In the genomic region with DNA sequence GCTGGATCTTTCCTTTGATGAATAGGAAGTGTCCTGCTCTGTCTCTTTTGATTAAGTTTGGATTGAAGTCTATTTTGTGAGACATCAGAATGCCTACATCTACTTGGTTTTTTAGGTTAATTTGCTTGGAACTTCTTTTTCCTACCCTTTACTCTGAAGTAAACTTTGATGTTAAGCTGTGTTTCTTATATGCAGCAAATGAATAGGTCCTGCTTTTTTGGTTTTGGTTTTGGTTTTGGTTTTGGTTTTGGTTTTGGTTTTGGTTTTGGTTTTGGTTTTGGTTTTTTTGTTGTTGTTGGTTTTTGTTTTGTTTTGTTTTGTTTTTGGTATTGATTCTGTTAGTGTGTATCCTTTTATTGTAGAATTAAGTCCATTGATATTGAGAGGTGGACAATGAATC, we compare ENCODE assay signal across 28 mouse cellular contexts.
"Had no signal": no experiment of that assay in that cellular context is flagged by ENCODE, and none has a peak within 500 bp of the region (broad histone marks: within the 10 kb centered on the region; RNA-seq: fewer than 3 reads in every experiment).

No protein-coding gene starts in this region.

- ATAC-seq: hindbrain, postnatal 0 days; intestine, embryonic 16.5 days had no signal

- H3K4me2 ChIP-seq: heart, embryonic 11.5 days; heart, embryonic 13.5 days; heart, embryonic 15.5 days; hindbrain, embryonic 13.5 days; hindbrain, embryonic 15.5 days; kidney, embryonic 15.5 days; limb, embryonic 13.5 days; limb, embryonic 15.5 days; liver, embryonic 13.5 days; liver, embryonic 15.5 days had no signal

- H3K9me3 ChIP-seq: heart, embryonic 13.5 days; heart, embryonic 15.5 days; hindbrain, embryonic 13.5 days; hindbrain, embryonic 15.5 days; kidney, embryonic 15.5 days; limb, embryonic 13.5 days; limb, embryonic 15.5 days; liver, embryonic 13.5 days; liver, embryonic 15.5 days had no signal

- H3K36me3 ChIP-seq: heart, embryonic 13.5 days; heart, embryonic 15.5 days; hindbrain, embryonic 13.5 days; hindbrain, embryonic 15.5 days; kidney, embryonic 15.5 days; limb, embryonic 13.5 days; limb, embryonic 15.5 days; liver, embryonic 13.5 days; liver, embryonic 15.5 days had no signal

- DNase-seq: gastrocnemius, adult 2 months; gastrocnemius, postnatal 14 days; gastrocnemius, postnatal 36 days; heart, adult 11 months; heart, adult 2 months; heart, postnatal 14 days; heart, postnatal 36 days; kidney, adult 11 months; kidney, adult 2 months; kidney, adult 9 months; kidney, postnatal 14 days; kidney, postnatal 36 days; layer of hippocampus, adult 9-11 months; layer of hippocampus, postnatal 36 days; left cerebral cortex, postnatal 4 days; liver, embryonic 13.5 days had no signal

- H3K27ac ChIP-seq: gastrocnemius, adult 2 months; heart, adult 2 months; heart, embryonic 13.5 days; heart, embryonic 15.5 days; hindbrain, embryonic 13.5 days; hindbrain, embryonic 15.5 days; hindbrain, postnatal 0 days; kidney, embryonic 15.5 days; kidney, postnatal 0 days; limb, embryonic 13.5 days; limb, embryonic 15.5 days; liver, embryonic 13.5 days; liver, embryonic 15.5 days had no signal

- H3K4me3 ChIP-seq: gastrocnemius, adult 2 months; heart, adult 2 months; heart, embryonic 13.5 days; heart, embryonic 15.5 days; hindbrain, embryonic 13.5 days; hindbrain, embryonic 15.5 days; kidney, embryonic 15.5 days; limb, embryonic 13.5 days; limb, embryonic 15.5 days; liver, embryonic 13.5 days; liver, embryonic 15.5 days had no signal

- H3K4me1 ChIP-seq: heart, embryonic 13.5 days; heart, embryonic 15.5 days; hindbrain, embryonic 13.5 days; hindbrain, embryonic 15.5 days; kidney, embryonic 15.5 days; limb, embryonic 13.5 days; limb, embryonic 15.5 days; liver, embryonic 13.5 days; liver, embryonic 15.5 days had no signal

- H3K27me3 ChIP-seq: heart, embryonic 13.5 days; heart, embryonic 15.5 days; hindbrain, embryonic 13.5 days; hindbrain, embryonic 15.5 days; kidney, embryonic 15.5 days; limb, embryonic 13.5 days; limb, embryonic 15.5 days; liver, embryonic 13.5 days; liver, embryonic 15.5 days had no signal

- H3K9ac ChIP-seq: heart, embryonic 13.5 days; heart, embryonic 15.5 days; hindbrain, embryonic 13.5 days; hindbrain, embryonic 15.5 days; kidney, embryonic 15.5 days; limb, embryonic 13.5 days; limb, embryonic 15.5 days; liver, embryonic 13.5 days; liver, embryonic 15.5 days had no signal
